Mouse (Mus musculus) G1E (cell line): Measurements from ENCODE around the gene Clasp1.

Experiments
- CTCF ChIP-seq: IDR thresholded peaks from 2 replicates; pipeline ENCODE4 v1.5.1; 2012; ENCODE audit warnings: low read depth, low read length, inconsistent platforms, mixed read lengths
- GATA1 ChIP-seq: IDR thresholded peaks from 2 replicates; pipeline ENCODE4 v1.6.1; 2012; ENCODE audit warnings: borderline replicate concordance, low read length, inconsistent platforms, mixed read lengths
- GATA2 ChIP-seq: IDR thresholded peaks from 2 replicates; pipeline ENCODE4 v1.6.1; 2012; ENCODE audit warnings: low read depth, low read length, inconsistent platforms, borderline replicate concordance
- POLR2AphosphoS5 ChIP-seq: IDR thresholded peaks from 2 replicates; pipeline ENCODE4 v1.6.1; 2012; ENCODE audit warnings: low read depth, low read length, inconsistent platforms; ENCODE audit not compliant: insufficient replicate concordance
- TAL1 ChIP-seq: conservative IDR thresholded peaks from 2 replicates; pipeline ENCODE4 v1.6.1; 2012; ENCODE audit warnings: low read depth, low read length, inconsistent platforms, mixed read lengths

GRCm38 (mm10) chr1:118660880-118661465 lies 272.1 kb downstream of the Clasp1 start:
- TF ChIP-seq GATA1 (no peak), TAL1 (no peak), CTCF (no peak), POLR2AphosphoS5 (no peak), GATA2 (no peak)
